Mouse (Mus musculus): ENCODE results near the gene Rgs13.

DNA sequence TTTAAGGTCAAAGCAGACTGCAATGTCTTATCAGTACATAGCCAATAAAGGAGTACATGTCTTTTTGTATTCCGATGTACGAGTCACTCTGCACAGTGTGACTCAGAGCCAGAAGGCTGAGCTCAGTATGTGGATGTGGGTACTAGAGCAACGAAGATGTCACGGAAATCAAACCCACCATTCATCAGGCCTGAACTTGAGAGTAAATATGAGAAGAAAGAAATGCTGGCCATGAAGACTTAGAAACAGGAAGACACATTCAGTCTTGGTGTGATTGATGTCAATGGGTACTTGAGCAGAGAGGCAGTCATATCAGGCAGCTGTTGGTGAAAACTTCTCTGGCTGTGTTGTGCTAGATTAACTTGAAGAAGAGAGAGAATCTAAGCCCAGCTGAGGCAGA is 25.8 kb upstream of the Rgs13 start:
- no peak for TF ChIP-seq CTCF (IDR thresholded peaks at IDR 0.05; ENCODE audit: insufficient read depth, low read depth, low read length)
- no peak for TF ChIP-seq POLR2A (IDR thresholded peaks at IDR 0.05; ENCODE audit: insufficient read depth, low read depth, low read length)
